Mouse (Mus musculus): ENCODE data around the gene Slc5a9.
"Not testable (repeated sequence)": the region's sequence is repeated elsewhere in the genome, so short reads cannot be mapped to it uniquely, and the experiment has no call there.

Slc5a9 gene

GRCm38 (mm10) chr4:111902775-111903174 is at the start of gene Slc5a9:
TSS of gene Slc5a9 (minus strand) at chr4:111902918.
- no peak for DNase-seq

- DNase-seq = no peak
These were observed 16.4 kb upstream of the Slc5a9 start, which contains the start of gene Skint8 for GRCm38 (mm10) chr4:111919092-111919491. TSS of gene Skint8 (plus strand) at chr4:111919392.

GRCm38 (mm10) chr4:111907926-111908325 is 5.2 kb upstream of the Slc5a9 start:
- no peak for DNase-seq

GRCm38 (mm10) chr4:111901473-111901872 is 1.2 kb downstream of the Slc5a9 start:
- no peak for DNase-seq

GRCm38 (mm10) chr4:111900491-111900890 is 2.2 kb downstream of the Slc5a9 start:
- not testable (repeated sequence) for DNase-seq

- no peak for DNase-seq
These were observed 4.2 kb downstream of the Slc5a9 start for GRCm38 (mm10) chr4:111898566-111898965.

GRCm38 (mm10) chr4:111897755-111898154 is 5.0 kb downstream of the Slc5a9 start:
- no peak for DNase-seq

- DNase-seq = no peak
These were observed 10.6 kb downstream of the Slc5a9 start for GRCm38 (mm10) chr4:111892138-111892537.

GRCm38 (mm10) chr4:111886607-111887006 is 16.1 kb downstream of the Slc5a9 start:
- peak; percentile 78 for DNase-seq

- DNase-seq = peak; percentile 80
These were observed 16.7 kb downstream of the Slc5a9 start for GRCm38 (mm10) chr4:111886018-111886417.

GRCm38 (mm10) chr4:111883543-111883942 is 19.2 kb downstream of the Slc5a9 start:
- no peak for DNase-seq

- DNase-seq = no peak
These were observed 22.4 kb downstream of the Slc5a9 start for GRCm38 (mm10) chr4:111880112-111880875.

GRCm38 (mm10) chr4:111867743-111868401 is 34.8 kb downstream of the Slc5a9 start:
- DNase-seq = peak; percentile 31

- peak; percentile 12 for DNase-seq
These were observed 36.0 kb downstream of the Slc5a9 start for GRCm38 (mm10) chr4:111866701-111867100.

GRCm38 (mm10) chr4:111852626-111853025 is 50.1 kb downstream of the Slc5a9 start:
- DNase-seq = no peak

- DNase-seq = no peak
These were observed 63.8 kb downstream of the Slc5a9 start for GRCm38 (mm10) chr4:111838882-111839281.
